Mouse (Mus musculus) kidney, adult 11 months (tissue): ENCODE results near the gene AI661453.

ENCODE experiments used
- DNase-seq: peaks from one replicate; pipeline ENCODE4 v3.0.0; 2022

Gene AI661453

DNA sequence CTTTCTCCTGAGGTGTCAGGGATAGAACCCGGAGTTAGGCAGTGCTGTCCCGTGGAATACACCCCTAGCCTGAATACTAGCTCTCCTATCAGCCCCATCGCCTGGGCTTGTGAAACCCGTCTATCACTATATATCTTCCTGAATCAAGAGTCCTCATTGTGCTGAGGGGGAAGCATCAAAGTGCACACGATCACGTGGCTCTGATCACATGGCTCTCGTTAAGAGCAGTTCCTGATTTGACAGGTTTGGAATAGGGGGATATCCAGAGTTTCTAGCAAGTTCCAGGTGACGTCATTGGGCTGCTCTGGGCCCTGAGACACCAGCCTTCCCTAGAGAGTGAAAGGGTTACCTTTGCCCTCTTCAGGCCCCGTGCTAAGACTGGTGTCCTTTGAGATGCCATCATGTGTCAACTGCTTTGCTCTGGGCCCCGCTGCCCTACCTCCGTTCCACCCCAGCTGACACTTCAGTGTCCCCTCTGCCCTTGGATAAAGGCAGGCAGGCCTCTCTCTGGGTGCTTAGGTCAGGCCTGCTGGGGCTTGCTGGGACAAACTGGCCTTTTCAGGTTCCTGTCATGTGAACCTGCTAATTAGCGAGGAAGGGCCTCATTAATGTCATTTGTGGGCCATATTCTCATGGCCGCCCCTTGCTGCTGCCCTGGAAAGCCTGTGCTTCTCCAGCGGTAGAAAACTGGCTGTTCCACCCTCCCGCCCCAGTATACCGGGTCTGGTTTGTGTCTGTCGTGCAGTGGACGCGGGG is 5.1 kb downstream of the AI661453 start:
- peak; percentile 70 for DNase-seq

DNA sequence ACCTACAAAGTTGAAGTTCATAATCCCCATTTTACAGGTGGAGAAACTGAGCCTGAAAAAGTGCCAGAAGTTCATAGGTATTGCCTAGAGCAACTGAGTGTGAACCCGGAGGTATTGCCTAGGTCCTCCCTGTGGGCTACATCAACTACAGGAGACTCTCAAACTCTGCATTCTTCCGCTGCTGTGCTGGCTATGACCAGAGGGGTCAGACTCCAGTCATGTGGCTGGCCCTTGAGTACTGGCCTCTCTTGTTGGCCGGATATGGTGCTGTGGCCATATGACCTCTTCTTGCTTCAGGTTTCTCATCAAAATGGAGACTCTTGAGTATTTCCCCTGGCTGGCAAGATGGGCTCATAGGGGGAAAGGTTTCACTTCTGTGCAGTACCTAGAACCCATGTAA is 5.9 kb downstream of the AI661453 start:
- no peak for DNase-seq

DNA sequence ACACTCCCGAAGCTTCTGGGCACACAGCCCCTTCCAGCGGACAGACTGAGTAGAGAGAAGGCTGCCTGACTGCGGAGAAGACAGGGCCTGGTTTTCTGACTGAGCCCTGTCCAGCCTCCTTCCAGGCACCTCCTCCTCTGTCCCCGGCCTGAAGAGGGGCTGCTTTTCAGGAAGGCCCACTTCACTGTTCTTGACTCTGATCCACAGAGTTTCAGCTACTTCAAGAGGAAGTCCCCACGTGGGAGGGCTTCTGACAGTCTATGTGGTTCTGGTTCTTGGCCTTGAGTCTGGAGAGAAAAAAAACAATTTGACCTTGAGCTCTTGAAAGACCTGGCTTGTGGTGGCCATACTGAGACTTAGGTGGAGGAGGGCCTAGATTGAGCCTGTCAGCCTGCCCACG is 7.7 kb downstream of the AI661453 start:
- DNase-seq, result no peak

DNA sequence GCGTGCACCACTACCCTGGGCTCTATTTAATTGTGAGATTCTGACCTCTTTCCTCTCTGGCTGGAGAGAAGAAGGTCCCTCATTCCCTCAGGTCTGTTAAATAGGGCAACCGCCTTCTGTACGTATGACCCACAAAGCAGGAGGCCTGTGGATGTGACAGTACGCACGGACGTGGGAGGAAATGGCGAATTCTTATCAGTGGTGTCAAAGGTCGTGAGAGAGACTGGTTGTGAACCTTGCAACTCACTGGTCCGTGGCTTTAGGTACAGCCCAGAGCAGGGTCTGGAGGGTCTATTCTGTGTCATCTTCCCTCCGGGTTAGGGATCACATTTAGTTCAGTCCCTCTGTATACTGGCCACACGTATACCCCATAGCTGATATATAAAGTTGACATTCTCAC is 9.1 kb downstream of the AI661453 start:
- no peak for DNase-seq

DNA sequence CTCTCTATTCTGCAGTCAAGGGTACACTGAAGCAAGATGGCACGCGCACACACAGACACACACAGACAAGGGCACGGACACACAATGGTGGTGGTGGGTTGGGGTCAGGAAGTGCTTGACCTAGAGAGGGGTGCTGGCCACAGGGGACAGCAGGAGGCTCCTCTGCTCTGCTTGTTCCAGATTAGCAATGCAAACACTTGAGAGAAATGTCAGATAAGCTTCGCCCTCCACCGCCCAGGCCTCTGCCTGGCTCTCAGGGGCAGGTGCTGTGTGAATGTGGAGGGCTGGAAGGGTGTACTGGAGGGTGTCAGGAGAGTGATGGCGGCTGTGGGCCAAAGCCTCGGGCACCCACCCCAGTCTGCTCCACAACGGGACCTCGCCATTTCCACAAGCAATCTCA is 9.6 kb downstream of the AI661453 start:
- no peak for DNase-seq

DNA sequence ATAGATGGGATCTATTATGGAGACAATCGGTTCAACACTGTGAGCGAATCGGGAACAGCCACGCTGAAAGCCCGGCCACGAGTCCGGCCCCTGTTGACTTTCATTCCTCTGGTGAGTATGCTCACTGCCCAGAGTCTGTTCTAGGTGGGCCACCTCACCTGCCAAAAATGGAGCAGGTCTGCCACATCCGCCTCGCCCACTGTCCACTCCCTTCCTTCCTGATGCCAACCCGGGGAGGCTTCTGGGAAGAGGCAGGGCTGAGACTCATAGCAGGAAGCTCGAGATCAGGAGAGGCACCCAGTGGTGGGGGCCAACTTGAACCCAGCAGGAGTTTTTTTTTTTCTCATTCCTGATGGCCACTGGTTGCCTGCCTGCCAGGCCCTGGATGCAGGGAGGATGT is 10.1 kb downstream of the AI661453 start:
- no peak for DNase-seq

DNA sequence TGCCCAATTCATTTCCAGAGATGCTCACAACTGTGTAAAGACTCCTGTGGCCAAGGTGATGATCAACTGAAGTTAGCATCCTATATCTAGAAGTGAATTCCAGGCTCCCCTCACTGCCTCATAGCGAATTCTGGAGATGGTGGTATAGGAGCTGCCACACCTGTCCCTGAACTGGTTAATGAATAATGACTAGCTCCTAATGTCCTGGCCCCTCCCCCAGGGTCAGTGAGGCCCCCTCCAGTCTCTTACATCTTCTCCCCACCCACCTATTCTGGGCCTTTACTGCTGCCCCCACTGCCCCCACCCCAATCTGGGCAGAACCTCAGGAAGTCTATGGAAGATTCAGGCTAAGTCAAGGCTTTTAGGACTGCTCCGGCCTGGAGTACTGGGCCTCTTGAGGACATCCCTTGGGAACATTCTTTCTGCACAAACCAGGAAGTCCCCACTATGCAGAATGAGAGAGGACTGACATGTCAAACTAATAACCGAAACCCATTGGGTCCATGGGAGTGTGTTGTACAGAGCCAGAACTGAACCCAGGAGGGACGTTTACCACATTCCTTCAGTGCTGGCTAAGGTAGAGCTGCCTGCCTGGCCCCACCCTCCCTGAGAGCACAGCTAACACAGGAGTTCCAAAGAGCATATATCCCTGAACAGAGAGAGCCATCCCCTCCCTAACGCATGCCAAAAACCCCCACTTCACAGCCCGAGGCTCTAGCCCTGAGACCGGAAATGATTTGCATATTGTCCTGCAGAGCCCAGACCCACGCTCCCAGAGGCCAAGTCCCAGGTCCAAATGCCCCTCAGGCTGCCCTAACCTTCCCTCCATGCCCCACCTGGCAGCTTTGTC is 12.3 kb downstream of the AI661453 start:
- no peak for DNase-seq

DNA sequence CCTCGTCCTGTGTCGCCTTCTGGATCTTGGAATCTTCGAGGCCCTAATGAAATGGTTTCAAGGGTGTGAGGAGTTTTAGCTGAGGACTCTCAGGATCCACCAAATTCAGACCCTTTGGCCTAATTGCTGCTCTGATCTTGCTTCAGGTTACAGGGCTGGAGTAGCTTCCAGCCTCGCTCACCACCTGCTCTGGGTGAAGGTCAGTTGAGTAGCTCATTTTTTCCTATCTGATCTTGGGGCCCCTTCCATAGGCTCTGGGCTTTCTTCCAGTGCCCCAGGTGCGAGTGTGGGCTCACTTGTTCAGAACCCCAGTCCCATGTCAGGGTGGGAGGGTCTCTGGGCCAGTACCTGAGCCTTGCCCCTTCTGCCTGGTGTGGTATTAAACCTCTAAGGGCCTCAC is 13.0 kb downstream of the AI661453 start:
- no peak for DNase-seq

DNA sequence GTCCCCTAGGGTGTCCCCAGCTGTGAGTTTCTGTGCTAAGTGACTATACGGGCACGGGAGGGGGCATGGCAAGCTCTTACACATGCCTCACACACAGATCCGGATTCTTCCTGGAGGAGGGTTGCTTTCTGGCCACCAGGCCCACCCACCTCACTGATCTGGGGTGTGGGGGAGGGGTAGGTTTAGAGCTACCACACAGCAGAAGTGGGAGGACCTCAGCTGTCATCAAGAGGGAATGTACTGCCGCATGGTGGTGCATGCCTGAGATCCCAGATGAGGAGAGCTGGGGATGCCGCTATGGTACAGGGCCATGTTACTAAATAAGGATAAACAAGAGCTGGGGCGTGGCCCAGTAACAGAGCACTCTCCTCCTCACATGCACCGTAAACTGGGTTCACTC is 13.8 kb downstream of the AI661453 start:
- no peak for DNase-seq

DNA sequence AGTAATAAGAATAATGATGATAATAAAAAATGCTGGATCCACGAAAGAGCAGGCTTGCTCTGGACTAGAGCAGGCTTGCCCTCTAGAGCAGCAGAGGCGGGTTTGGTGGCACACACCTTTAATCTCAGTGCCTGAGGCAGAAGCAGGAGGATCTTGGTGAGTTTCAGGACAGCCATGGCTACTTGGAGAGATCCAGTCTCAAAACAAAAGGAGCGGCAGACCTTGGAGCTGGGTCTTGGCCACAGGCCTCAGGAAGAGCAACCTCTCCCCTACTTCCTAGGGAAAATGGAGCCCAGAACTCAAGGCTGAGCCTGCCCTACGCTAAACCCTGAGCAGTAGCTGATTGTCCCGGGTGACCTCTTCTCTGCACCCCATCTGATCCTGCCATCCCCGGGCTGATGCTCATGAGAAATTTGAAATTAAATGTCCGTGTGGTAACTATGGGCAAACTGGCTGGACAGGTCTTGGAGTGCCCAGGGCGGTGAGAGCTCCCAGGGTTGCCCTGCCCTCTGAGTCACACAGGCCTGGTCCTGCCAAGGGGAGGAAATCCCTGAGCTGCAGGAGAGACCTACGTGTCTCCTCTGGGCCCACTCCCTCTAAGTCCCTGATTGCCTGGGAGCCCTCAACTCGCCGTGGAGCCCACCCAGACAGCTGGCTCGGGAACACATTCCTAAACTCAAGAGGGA is 14.6 kb downstream of the AI661453 start:
- DNase-seq, result peak; percentile 79

DNA sequence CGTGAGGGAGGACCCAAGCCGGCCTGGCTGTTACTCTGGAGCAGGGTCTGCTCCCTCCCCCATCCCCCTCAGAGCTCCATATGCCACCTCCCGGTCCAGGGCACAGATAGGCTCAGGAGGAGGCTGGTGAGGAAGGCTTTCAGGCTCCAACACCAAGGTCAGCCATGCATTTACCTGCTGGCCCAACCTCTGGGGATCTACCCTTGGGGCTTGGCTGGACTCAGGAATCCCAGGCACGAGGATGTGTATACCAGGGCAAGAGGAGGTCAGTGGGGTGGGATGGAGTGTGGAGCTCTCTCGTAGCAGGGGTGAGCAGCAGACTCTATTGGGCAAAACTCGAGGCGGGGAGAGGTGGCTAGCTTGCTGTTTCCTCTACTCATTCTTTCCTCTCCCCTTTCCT is 16.5 kb downstream of the AI661453 start:
- peak; percentile 70 for DNase-seq

DNA sequence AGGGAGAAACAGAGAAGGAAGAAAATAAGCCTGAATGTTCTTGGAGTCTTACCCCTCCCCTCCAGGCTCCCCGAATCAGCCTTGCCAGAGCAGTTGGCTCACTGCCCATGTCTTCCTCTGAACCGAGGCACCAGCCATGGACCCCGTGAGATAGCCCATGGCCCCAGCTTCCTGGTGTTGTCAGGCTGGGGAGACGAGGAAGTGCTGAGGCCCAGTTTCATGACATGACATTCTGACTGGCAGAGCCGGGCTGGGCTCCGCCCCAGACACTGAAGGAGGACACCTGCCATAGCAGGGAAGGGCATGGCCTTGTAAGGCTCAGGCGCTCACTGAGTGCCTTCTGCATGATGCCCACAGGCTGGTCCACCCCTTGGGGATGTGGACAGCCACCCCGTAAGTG is 18.3 kb downstream of the AI661453 start:
- DNase-seq, result no peak

DNA sequence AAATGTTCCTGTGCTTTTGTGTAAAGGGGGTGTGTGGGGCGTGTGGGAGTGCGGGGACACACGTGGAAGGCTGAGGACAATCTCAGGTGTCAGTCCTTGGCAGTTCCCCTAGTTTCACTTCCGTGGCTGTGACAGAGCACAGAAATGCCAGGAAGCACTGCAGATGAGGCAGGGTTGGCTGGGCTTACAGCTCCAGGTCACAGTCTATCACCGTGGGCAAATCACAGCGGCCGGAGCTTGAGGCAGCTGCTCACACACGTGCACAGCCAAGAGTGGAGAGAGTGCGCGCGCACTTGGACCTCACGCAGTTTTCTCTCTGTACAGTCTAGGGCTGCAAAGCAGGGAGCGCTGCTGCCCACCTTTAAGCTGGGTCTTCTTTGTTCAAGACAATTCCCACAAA is 21.9 kb downstream of the AI661453 start:
- no peak for DNase-seq

DNA sequence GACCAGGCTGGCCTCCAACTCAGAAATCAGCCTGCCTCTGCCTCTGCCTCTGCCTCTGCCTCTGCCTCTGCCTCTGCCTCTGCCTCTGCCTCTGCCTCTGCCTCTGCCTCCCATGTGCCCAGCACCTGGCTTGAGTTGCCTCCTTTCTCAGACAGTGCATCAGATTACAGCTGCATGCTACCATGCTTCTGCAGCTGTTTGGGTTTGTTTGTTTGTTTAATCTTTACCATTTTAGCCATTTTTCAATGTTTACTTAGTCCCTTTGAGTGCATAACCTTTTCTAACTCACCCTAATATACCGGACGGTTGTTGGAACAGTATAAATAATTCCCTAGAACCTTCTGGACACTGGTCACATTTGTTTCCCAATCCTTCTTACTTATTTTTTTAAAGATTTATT is 22.5 kb downstream of the AI661453 start:
- no peak for DNase-seq

DNA sequence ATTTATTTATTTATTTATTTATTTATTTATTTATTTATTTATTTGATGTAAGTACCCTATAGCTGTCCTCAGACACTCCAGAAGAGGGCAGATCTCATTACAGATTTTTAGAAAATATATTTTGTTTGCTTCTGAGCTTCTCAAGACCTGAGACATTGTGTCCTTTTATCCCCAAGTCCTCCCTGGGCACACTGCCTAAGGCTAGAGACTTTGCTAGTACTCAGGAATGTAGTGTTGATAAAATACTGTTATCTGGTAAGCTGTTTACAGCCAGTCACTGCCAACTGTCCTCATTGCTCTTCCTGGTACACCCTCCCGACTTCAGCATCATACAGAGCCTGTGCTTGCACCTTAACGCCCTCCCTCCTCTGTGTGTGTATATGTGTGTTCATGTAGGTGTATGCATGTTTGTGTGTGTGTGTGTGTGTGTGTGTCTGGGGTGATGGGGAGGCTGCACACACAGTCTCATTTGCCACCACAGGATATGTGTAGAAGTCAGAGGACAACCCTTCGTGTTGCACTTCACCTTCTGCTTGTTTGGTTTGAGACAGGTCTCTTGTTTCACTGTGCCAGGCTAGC is 23.0 kb downstream of the AI661453 start:
- DNase-seq, result no peak

DNA sequence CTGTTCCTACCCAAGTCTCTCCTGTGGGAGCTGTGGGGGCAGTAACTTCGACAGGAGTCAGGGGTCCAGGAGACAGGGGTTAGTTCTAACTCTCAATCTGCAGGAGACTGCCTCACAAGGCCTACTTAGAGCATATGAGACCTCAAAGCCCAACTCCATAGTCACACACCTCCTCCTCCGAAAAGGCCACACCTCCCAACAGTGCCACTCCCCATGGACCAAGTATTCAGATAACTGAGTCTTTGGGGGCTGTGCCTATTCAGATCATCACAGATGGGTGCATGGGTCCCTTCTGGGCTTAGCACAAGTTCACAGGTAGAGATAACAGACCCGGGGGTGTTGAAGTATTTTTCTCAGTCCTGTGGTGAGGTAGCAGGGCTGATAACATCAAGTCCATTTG is 25.3 kb downstream of the AI661453 start:
- no peak for DNase-seq

DNA sequence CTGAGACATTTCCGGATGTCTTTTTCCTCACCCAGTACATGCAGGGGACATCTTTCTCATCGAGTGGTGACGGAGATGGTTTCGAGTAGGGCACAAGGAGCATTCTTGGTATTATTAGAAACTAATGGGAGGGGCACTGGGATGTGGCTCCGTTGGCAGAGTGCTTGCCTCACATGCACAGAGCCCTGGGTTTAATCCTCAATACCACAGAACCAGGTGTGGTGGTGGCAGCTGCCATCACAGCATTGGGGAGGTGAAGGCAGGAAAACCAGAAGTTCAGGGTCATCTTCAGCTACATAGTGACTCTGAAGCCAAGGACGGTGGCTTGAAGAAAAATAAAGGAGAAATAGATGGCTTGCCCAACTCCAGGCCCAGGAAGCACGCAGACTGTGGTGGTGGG is 25.8 kb downstream of the AI661453 start:
- DNase-seq, result no peak

DNA sequence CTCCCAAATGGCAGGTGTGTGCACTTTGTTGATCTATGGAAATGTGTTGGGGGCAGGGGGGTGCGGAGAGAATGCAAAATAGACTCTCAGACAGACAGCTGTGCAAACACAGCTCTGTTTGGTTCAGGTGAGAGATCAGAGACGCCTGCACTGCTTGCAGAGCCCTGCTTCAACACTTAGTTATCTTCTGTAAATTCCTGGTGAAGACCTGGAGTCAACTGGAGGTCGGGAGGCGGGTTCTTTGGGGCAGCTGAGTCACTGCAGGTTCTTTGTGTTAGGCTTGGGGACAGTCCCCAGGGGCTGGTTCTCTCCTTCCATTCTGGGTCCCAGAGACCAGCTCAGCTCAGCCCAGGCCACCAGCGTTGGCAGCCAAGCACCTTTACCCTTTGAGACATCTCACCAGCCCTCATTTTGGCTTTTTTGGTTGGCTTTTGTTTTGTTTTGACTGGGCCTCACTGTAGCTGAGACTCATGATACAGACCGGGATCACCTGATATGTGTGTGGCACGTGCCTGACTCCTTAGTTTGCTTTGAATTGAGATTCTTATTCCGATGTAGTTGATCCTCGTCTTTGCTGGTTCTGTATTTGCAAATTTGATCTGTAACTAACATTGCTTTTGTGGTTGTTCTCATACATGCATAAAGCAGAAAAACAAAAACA is 26.4 kb downstream of the AI661453 start:
- no peak for DNase-seq

DNA sequence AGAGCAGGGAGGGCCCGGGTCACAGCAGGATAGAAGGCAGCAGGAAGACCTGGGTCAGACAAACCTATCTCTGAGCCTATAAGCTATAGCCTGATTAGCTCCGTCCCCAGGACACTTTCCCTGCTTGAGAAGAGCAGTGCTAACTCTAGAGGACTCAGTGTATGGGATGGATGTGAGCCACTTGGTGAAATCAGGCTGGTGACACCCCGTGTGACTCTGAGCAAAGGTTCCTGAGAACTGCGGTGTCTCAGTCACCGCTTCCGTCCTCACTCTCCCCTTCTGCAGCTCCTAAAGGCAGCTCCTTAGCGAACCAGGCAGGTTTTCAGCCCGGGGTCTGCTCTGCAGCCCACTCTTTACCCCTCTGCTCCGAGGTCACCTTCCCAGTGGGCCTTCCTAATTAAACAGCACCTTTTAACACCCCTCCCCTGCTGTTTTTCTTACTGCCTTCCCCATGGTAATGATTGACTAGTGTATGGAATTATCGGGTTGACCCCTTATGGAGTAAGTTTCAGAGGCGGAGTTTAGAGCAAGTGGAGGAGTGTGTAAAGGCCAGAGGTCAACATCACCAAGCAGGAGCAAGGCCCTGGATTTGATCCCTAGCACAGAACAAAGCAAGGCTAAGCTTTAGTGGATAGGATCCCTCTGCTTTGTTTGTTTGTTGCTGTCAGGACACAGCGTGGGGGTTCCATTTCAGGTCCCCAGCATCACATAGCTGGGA is 28.0 kb downstream of the AI661453 start:
- DNase-seq, result no peak

DNA sequence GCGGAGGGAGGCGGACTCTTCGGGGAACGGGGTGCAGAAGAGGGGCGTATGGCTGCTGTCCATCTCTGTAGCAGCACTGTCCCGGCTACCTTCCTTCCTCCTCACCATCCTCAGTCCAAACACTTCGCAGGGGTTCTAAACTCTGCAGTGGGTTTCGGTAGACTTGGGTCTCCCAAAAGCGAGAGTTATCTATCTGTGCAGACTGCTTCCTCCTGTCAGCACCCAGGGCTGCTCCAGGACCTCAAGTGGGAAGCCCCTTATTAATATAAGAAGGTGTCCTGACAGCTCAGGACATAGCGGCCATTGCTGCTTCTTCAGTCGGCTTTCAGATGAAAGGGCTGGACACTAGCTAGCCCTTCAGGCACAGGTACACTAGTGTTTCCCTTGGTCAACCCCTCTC is 28.6 kb downstream of the AI661453 start:
- no peak for DNase-seq

DNA sequence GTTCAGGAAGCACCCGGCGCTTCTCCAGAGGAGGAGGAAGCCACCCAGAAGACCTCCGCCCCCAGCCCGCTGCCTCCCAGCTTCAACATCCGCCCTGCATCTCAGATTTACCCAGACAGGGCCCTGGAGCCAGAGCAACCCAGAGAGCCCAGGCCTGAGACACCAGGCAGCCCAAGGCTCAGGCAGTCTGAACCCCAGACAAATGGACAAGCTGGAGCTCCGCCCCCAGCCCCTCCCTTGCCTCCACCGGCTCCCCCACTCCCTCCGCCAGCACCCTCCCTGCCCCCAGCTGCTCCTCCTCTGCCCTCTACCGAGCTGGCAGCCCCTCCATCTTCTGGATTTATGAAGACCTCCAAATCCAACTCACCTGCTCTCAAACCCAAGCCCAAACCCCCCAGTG is 29.9 kb downstream of the AI661453 start:
- DNase-seq, result no peak

DNA sequence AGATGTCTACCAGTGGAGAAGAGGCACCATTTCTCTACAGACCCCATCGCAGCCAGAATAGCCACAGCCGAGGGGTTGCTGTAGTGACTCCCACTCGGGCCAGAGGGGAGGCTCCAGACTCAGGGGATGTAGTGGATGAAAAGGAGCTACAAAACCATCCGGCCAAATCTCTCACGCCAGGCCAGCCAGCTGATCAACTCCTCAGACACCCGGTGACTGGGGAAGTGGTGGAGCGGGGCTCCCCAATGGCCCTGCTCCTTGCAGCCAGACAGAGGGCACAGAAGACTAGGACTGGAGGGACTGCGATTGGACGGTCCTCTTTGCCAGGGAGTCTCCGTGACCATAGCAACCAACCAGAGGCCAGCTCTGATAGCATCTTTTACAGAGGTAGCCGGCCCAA is 31.2 kb downstream of the AI661453 start:
- DNase-seq, result no peak
